Mouse (Mus musculus) retina, postnatal 7 days (tissue): ENCODE measurements at regions not wholly inside any gene's neighbourhood (a gene's known extent, or its start where the extent isn't known, plus 50 kb on each side); places are given as distances from the start of the nearest gene placed in this dataset.
"Not testable (repeated sequence)": the region's sequence is repeated elsewhere in the genome, so short reads cannot be mapped to it uniquely, and the experiment has no call there.

Experiments
- DNase-seq: peaks from one replicate; pipeline ENCODE4 v3.0.0-alpha.2; 2012; ENCODE audit warnings: low read depth, low spot score

GRCm38 (mm10) chr11:45424066-45424465 lies 427.8 kb upstream of the Clint1 start:
- DNase-seq, result not testable (repeated sequence)

GRCm38 (mm10) chr11:45440937-45441720 lies 410.7 kb upstream of the Clint1 start:
- no peak for DNase-seq

GRCm38 (mm10) chr11:45446512-45446911 lies 405.3 kb upstream of the Clint1 start:
- no peak for DNase-seq

- DNase-seq, result no peak
Observed at GRCm38 (mm10) chr11:45454234-45454633, 397.6 kb upstream of the Clint1 start.

- no peak for DNase-seq
Observed at GRCm38 (mm10) chr11:45454933-45455332, 396.9 kb upstream of the Clint1 start.

GRCm38 (mm10) chr11:45456724-45457123 lies 395.1 kb upstream of the Clint1 start:
- DNase-seq, result no peak

- no peak for DNase-seq
Observed at GRCm38 (mm10) chr11:45457597-45457996, 394.3 kb upstream of the Clint1 start.

- no peak for DNase-seq
Observed at GRCm38 (mm10) chr11:45460000-45460792, 391.7 kb upstream of the Clint1 start.

- DNase-seq, result no peak
Observed at GRCm38 (mm10) chr11:45464501-45464900, 387.4 kb upstream of the Clint1 start.

- no peak for DNase-seq
Observed at GRCm38 (mm10) chr11:45466350-45466749, 385.5 kb upstream of the Clint1 start.

- peak; percentile 19 for DNase-seq
Observed at GRCm38 (mm10) chr11:45472171-45472570, 379.7 kb upstream of the Clint1 start.

- DNase-seq, result no peak
Observed at GRCm38 (mm10) chr11:45476917-45477316, 374.9 kb upstream of the Clint1 start.

GRCm38 (mm10) chr11:45485950-45486349 lies 365.9 kb upstream of the Clint1 start:
- DNase-seq, result no peak

- no peak for DNase-seq
Observed at GRCm38 (mm10) chr11:45491021-45491967, 360.6 kb upstream of the Clint1 start.

- no peak for DNase-seq
Observed at GRCm38 (mm10) chr11:45495246-45495645, 356.6 kb upstream of the Clint1 start.

GRCm38 (mm10) chr11:45508566-45508965 lies 343.3 kb upstream of the Clint1 start:
- no peak for DNase-seq

- no peak for DNase-seq
Observed at GRCm38 (mm10) chr11:45509278-45509677, 342.6 kb upstream of the Clint1 start.

- DNase-seq, result no peak
Observed at GRCm38 (mm10) chr11:45514415-45515271, 337.2 kb upstream of the Clint1 start.

GRCm38 (mm10) chr11:45524720-45525119 lies 327.1 kb upstream of the Clint1 start:
- no peak for DNase-seq

GRCm38 (mm10) chr11:45531044-45531626 lies 320.7 kb upstream of the Clint1 start:
- DNase-seq, result no peak
